Mouse (Mus musculus) lung, postnatal 14 days (tissue): ENCODE measurements around the gene Lactb.
"Not testable (repeated sequence)": the region's sequence is repeated elsewhere in the genome, so short reads cannot be mapped to it uniquely, and the experiment has no call there.

ENCODE experiments used
- DNase-seq: peaks from one replicate; pipeline ENCODE4 v3.0.0; 2021

The Lactb gene

DNA sequence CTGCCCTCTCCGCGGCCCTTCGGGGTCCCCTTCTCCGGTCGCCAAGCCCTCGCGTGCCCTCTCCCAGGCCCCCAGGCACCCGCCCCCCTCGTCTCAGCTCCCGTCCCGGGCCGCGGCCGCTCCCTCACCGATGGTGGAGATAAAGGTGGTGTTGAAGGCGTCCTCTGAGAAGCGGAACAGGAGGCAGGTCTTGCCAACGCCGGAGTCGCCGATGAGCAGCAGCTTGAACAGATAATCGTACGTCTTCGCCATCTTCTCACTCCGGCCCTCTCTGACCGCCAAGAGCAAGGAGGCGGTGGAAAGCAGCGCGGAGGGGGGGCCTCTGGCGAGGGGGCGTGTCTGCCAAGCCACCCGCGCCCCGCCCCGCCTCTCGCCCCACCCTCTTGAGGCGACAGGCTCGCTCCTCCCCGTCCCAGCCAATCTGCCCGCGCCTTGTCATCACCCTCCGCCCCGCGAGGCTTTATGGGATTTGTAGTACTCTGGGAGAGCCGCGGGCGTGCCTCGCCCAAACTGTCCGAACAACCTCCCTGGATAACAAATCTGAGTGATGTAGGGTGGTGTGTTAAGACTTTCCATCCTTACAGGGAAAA lies 55.8 kb downstream of the Lactb start, which contains the start of gene Rab8b:
TSS of gene Rab8b (minus strand) at position 306 of the 590 bp plus-strand sequence.
- DNase-seq = peak; percentile 98

GRCm38 (mm10) chr9:66918672-66919330 lies 56.5 kb downstream of the Lactb start:
- no peak for DNase-seq

- DNase-seq = no peak
These were observed 57.4 kb downstream of the Lactb start for GRCm38 (mm10) chr9:66917892-66918255.

- DNase-seq = no peak
These were observed 57.9 kb downstream of the Lactb start for GRCm38 (mm10) chr9:66917216-66917891.

DNA sequence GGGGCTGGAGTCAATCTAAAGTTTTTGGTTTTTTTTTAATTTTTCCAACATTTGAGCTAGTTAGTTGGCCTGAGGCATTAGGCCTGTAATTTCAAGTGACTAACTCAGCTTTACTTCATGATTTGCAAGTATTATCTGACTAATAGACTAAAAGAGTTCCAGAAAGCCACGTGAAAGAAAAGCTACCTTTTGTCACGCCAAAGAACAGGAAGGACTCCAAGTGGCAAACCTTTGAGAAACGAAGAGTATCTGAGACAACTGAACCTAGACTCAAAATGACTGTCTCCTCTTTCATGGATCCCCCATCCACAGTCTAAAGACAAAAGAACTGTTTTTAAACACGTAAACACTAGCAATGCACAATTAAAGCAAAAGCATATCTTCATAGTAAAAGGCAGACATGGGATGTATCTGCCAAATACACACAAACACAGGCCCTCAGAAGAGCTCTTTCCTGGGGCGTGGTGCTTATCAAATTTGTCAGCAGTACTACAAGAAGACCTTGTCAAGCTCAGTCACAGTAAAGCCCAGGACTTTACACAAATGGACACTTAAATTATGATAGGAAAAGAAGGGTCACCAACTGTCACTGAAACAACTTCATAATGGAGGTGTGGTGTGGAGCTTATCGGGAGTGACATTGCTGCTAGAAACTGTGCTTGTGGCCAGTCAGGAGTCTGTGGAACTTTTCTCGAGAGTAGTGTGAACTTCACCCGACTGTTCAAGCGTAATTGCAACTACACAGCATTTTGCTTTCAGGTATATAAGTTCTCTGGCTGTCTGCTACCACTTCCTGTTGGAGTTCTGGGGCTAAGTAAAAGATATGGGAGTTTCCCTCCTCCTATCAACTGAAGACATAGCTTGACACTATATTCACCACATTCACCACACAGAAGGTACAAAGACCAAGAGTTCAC lies 59.2 kb downstream of the Lactb start:
- DNase-seq = no peak

DNA sequence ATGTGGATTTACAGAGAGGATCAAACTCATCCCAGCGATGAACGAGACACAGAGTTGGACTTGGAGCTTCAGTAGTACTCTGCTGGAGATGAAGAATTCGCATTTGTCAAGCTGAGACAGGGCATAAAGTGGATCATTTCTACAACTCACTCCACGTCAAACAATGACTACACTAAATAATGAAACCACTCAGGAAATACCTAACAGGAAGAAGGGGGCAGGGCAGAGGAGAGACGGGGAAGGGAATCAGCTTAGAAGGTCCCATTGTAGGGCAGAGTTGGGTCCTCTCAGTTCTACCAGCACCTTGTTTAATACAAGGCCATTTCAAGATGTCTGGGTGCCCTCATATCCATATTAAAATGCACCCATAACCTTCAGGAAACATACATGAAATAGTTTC lies 59.9 kb downstream of the Lactb start:
- DNase-seq = peak; percentile 31

GRCm38 (mm10) chr9:66914540-66914939 lies 60.7 kb downstream of the Lactb start:
- no peak for DNase-seq

- DNase-seq = not testable (repeated sequence)
These were observed 61.9 kb downstream of the Lactb start for GRCm38 (mm10) chr9:66913254-66913934.

GRCm38 (mm10) chr9:66912304-66912703 lies 63.0 kb downstream of the Lactb start:
- no peak for DNase-seq

GRCm38 (mm10) chr9:66910677-66911076 lies 64.6 kb downstream of the Lactb start:
- DNase-seq = no peak

DNA sequence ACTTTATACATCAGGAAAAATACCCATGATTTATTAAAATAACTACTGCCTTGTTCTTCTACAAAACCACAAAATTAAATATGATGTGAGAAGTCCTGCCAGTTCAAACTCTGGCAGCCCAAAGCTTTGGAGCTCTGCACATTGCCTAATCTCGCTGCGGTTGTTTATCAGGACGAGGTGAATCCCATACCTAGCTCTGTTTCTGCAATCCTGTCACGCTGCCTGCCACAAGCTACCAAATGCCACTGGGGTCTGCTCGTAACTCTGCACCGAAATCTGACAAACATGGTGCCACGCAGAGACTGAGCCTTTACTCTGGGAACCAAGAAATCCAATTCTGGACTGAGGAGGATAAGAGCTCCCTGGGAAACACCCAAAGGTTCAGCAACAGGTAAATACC lies 65.4 kb downstream of the Lactb start:
- no peak for DNase-seq

GRCm38 (mm10) chr9:66907746-66908397 lies 67.4 kb downstream of the Lactb start:
- no peak for DNase-seq

- no peak for DNase-seq
These were observed 68.2 kb downstream of the Lactb start for GRCm38 (mm10) chr9:66907126-66907525.

DNA sequence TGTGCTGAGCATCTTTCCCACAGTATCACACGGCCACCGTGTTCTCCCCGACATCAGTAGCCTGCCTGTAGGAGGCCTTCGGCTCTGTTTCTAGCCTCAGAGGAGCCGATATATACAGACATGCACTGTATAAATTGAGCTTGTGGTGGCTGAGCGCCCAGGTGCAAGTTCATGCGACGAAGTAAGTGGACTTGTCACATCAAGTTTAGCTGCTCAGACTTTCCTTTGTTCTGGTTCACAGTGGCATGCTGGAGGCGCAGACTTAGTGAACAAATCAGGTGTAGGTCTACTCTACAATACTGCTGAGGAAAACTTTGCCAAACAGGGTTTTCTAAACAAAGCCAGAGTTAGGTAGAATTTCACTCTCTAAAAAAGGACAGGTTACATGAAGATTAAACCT lies 69.3 kb downstream of the Lactb start:
- DNase-seq = no peak
